Mouse (Mus musculus): Measurements from ENCODE around the gene Hist1h2bb. TPM values are rescaled to one million over a fixed set of nuclear protein-coding genes. Genes with fewer than 3 reads are reported as not detected.

Hist1h2bb gene
- total RNA-seq, 2 experiments from 2014 or later: 15.7 to 19.5 TPM

DNA sequence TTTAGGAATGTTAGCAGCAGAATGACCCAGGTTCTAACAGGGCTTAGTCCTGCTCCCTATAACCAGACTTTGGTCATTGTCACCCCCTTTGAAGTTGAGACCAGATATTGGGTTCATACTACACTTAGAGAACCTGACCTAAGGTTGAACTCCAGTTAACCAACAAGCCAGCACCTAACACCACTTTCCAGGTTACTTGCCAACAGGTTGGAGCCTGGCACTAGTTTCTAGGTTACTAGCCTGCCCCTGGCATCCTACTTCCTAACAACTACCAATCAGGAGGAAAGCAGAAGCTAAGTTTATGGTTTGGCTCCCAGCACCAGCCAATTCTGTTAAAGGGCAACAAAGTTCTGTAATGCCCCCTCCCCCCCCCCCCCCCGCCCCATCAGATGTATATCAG lies 21.3 kb upstream of the Hist1h2bb start:
- no peak for DNase-seq (ENCODE audit: low spot score in 2 of 2)

DNA sequence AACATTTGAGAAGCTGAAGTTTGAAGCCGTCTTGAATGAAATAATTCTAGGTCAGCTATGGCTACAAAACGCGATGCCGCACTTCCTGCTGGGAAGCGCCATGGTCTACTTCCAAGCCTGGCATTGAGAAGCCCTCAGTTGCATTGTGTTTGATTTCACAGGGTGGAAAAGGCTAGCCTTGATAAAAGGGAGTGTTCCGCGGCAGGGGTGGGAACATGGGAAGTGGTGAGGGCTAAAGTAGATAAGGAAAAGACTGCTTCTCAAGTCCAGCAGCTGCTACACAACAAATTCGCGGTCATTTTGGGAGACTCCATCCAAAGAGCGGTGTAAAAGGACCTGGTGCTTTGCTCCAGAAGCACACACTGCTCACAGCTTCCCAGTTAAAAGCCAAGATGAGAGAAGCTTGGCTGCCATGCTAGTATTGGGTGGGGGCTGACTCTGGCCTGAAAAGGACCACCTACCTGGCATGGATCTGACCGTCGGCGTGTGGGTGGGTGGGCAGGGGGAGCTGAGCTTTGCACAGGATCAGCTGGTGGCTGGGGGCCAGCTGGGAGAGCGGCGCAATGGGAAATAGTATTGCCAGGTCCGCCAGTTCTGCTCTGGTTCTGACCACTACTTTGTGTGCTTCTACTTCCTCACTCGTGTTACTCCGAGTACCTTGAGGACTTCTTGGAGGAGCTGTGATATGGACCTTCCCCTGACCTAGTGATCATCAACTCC lies 17.9 kb upstream of the Hist1h2bb start:
- DNase-seq (ENCODE audit: low spot score in 2 of 2): no peak

DNA sequence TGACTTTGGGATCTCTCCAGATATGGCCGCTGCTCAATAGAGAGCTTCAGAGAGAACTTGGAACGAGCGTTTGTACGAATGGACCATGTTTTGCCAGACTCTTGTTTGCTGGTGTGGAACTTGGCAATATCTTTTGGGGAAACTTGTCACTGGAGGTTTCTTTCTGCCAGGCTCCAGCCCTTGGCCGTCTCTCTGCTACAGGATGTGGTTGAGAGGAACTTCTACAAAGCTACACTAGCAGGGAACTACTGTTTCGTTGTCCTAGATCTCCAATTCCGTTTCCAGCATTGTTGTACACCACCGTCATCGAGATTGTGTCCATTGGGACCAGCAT lies 17.4 kb upstream of the Hist1h2bb start:
- no peak for DNase-seq (ENCODE audit: low spot score in 2 of 2)

DNA sequence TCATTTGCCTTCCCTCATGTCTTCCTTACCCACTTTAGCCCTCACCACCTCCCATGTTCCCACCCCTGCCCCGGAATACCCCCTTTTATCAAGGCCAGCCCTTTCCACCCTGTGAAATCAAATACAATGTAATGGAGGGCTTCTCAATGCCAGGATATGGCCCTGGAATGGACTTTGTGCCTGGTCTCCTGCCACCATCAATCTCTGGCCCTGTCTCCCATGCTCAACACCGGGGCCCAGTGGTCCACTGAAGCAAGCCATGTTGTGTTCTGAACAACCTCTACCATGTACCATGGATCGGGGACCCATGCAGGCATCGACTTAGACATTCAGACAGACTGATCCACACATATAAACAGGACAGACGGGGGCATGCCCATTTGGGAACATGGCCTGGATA lies 16.8 kb upstream of the Hist1h2bb start:
- no peak for DNase-seq (ENCODE audit: low spot score in 2 of 2)

DNA sequence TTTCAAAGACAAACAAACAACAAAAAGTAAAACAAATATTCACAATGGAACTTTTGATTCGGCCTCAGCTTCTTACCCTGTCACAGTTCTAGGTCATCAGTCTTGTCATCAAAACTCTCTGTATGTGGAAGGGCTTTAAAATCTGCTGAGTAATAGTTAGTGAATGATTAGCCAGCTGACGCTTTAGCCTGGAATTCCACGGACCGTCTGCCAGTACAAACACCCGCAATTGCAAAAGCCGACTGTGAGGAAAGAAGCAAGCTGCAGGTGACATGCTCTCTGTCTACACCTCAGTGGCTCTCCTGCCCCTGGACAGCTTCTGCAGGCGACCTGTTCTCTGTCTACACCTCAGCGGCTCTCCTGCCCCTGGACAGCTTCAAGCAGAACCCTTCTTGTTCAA lies 16.1 kb upstream of the Hist1h2bb start:
- DNase-seq (ENCODE audit: low spot score in 2 of 2): no peak

DNA sequence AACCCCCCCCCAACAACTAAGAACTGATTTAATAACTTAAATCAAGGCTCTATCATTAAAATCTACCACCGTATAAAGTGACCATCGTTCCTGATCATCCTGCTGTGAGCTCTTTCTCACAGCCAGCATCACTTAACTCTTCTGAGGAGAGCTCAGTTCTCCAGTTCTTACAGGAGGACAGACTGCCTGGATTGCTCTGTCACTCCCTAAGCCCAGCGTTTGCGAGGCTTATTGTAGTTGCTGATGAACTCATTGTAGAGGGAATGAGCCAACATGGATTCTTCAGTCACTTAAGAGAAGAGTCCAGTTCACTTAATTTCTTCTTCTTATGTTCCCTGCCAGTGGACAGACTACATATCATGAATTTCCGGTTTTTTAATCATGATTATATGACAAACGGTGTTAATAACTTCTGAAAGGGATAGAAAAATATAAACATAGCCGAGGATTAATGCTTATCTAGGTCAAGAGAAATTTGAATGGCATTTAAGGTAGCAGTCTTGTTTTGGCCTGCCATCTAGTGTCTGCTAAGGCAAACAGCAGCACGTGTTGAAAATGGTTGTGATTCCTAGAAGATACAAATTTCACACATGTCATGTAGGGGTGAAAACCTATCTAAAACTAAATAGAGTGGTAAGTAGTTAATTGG lies 14.3 kb upstream of the Hist1h2bb start:
- peak in 1 of 2 experiments; percentile 66 for DNase-seq (ENCODE audit: low spot score in 2 of 2)

DNA sequence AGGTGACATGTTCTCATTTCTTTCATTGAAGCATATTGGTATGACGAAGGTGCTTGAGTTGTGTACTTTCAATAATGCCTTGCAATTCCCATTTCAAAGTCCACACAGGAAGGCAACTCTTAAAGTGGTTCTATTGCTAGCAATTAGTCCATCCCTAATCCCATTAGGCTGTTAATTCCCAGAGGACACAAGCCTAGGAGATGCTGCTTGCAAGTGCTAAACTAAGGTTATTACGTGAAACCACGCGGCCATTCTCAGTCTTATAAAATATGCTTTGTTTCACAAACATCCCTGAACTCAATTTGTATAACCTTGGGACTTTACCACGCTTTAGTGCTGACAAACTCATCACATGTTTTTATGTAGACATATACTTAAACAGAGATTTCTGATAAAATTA lies 9.4 kb upstream of the Hist1h2bb start:
- no peak for DNase-seq (ENCODE audit: low spot score in 2 of 2)

DNA sequence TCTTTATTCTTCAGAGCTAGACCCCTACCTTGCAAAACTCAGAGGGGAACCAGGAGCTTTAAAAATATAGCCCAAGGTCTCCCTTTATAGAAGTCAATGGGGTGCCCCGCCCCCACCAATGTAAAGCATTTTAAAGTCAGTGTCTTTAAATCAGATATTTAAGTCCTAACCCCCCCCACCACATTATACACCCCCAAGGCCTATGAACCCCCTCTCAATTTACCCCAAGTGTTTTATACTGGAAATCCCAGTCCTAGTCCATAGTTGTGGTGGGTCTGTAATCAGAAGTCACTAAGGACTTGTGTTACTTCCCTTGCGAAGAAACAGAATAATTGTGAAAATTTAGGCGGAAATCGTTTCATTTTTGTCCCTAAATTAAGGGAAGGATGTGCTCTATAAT lies 8.5 kb upstream of the Hist1h2bb start:
- no peak for DNase-seq (ENCODE audit: low spot score in 2 of 2)

DNA sequence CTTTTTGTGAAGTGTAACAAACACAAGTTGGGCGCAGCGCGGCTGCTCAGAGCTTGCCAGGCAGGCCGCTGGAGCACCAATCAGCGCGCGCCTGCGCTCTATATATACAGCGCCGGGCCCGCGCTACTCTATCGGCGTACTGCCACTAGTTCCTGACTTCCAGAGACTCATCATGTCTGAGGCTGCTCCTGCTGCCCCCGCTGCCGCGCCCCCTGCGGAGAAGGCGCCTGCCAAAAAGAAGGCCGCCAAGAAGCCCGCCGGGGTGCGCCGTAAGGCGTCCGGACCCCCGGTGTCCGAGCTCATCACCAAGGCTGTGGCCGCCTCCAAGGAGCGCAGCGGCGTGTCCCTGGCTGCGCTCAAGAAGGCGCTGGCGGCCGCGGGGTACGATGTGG lies 7.9 kb upstream of the Hist1h2bb start, which contains the start of gene Hist1h1c:
Gene Hist1h1c, plus strand, starts transcription at position 132 of the 392 bp plus-strand sequence.
- peak; percentile 76 to 89 for DNase-seq (ENCODE audit: low spot score in 2 of 2)

DNA sequence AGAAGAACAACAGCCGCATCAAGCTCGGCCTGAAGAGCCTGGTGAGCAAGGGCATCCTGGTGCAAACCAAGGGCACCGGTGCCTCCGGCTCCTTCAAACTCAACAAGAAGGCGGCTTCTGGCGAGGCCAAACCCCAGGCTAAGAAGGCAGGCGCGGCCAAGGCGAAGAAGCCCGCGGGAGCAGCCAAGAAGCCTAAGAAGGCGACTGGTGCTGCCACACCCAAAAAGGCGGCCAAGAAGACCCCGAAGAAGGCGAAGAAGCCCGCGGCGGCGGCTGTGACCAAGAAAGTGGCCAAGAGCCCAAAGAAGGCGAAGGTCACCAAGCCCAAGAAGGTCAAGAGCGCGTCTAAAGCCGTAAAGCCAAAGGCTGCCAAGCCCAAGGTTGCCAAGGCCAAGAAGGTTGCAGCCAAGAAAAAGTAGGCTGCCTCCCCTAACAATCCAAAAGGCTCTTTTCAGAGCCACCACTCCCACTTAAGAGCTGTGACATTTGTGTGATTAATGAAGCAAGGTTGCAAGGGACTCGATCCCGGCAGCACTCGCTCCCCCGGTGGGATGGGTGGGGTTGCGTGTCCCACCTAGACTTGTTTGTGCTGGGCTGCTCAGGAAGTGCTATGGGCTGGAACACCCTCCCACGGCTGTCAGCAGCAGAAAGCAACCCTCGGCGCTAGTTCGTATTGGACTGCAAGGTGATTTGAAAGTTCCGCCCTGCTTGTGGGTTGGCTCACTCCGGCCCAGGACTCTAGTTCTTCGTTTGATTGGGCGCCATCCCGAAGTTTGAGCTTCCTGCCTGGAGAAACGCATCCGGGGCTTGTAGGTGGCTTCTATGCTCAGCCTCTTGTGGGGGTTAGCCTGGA lies 7.2 kb upstream of the Hist1h2bb start:
- DNase-seq (ENCODE audit: low spot score in 2 of 2): peak; percentile 94 to 98

DNA sequence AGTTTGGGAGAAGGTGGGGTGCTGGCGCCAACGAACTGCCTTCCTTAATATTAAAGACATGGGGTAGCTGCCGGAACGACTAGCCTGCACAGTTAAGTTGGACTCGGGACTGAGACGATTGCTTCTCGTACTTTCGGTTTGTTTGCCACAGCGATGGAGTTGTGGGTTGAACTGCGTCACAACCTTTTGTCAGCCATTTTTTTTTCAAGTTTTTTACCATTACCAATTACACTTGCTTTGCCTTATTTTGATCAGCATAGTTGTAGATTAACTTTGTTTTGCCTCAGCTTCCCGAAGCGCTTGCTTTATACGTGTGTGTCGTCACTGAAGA lies 6.6 kb upstream of the Hist1h2bb start:
- no peak for DNase-seq (ENCODE audit: low spot score in 2 of 2)

DNA sequence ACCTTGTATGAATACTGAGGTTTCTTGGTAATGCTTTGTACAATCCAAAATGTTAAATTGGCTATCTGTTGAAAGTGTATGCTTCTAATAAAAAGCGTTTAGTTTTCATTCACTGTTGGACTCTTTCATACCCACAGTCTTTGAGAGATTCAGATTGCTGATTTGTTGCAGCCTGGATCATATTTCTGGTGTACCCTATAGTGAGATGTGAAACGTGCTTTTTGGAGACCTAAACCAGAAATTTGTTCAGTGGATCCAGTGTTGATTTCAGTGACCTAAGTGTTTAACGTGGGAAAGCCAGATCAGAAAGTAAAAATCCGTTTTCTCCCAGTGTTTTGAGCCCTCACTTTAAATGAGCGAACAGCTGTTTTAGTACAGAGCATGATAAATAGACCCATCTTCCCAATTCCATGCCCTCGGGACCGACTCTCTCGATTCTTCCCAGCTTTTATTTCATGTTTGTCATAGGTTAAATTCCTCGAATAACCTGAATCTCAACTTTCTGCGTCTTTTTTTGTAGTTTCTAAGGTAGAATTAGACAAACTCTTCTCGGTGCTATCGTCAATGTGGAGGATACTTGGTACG lies 6.2 kb upstream of the Hist1h2bb start:
- no peak for DNase-seq (ENCODE audit: low spot score in 2 of 2)

DNA sequence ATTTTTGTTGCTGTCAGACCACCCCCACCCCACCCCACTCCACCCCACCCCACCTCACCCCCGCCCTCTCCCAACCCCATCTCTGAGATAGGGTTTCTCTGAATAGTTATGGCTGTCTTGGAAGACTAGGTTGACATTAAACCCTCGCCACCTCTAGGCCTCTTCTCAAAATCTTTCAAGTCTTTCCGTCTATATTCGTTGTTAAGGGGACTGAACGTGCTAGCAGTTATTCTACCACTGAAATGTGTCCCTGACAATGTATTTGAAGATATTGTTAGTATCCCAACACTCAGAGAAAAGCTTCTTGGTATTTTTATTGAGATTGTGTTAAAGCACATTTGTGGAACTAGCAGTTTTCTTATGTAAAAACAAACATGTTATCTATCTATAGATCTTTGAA lies 5.6 kb upstream of the Hist1h2bb start:
- no peak for DNase-seq (ENCODE audit: low spot score in 2 of 2)

DNA sequence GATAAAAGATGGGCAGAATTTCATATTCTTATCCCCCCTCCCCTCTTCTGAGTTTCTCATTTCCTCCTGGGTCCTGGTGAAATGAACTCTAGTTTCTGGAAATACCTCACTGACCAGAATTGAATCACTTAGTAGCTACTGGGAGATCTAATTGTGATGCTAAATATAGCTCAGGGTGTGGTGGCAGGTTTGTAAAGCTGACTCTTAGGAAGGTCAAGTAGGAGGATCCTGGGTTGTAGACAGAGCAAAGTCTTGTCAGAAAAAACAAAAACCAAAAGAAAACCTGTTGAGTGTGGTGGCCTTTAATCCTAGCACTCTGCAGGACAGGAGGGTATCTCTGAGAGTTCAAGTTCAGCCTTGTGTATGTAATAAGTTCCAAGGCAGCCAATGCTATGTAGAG lies 4.5 kb upstream of the Hist1h2bb start:
- no peak for DNase-seq (ENCODE audit: low spot score in 2 of 2)

DNA sequence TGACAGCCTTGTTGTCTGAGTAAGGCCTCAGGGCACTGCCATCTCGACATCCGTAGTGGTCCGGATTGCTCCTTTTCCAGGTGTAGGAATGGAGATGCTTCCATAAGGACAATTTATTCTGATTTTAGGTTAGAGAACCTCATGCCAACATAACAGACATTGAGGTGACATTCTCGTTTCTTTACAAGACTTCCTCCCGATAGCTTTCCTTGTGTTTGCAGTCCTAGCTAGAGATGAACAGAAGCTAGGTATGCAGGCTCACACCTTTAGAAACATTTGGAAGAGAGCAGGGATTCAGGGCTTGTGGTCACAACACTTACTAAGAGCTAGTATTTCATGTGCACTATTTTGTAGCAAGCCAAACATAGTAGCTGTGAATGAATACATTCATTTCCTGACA lies 3.3 kb upstream of the Hist1h2bb start:
- DNase-seq (ENCODE audit: low spot score in 2 of 2): no peak

DNA sequence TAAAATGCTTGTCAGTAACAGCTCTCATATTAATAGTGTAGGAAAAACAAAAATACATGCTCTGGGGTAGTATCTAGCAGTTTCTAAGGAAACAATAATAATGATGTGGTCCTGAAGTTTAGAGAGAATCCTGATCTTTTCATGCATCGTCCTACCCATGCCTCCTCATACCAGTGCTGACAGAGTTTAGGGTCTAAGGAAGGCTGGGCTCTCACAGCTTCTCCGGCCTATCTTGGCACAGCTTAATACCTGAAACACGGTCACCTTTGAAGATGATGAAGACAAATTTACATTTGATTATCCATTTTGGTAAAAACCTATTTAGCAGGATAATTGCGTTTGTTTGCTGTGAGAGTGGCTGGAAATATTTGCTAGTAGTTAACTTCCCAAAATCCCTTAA lies 2.6 kb upstream of the Hist1h2bb start:
- DNase-seq (ENCODE audit: low spot score in 2 of 2): no peak

DNA sequence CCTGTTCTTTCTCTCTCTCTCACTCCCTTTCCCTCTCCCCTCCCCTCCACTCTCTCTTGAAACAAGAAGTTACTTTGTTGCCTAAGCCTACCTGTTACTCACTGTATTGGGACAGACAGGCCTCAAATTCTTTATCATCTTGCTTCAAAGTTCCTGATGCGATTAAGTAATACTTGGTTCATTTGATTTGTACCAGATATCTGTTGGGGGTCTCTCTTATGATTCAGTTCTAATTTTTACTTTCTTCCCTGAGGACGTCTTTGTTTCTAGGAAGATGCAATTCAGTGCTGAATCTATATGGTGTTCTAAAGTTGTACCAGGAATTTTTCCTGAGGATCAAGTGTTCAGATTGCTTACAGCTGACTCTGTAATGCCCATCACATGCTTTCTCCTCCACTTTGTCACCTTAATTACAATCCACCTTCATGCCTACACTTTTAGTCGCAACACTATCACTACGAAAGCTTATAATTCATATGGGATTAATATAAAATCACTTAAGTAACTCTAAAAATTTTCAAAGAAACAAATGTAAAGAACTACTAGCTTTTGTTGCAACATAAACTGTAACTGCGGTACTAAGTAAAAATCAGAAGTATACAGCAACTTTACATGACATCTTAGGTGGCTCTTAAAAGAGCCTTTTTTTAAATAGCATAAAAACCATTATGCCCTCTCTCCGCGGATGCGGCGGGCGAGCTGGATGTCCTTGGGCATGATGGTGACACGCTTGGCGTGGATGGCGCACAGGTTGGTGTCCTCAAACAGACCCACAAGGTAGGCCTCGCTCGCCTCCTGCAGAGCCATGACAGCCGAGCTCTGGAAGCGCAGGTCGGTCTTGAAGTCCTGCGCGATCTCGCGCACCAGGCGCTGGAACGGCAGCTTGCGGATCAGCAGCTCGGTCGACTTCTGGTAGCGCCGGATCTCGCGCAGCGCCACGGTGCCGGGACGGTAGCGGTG lies 1.8 kb upstream of the Hist1h2bb start:
- no peak for DNase-seq (ENCODE audit: low spot score in 2 of 2)

DNA sequence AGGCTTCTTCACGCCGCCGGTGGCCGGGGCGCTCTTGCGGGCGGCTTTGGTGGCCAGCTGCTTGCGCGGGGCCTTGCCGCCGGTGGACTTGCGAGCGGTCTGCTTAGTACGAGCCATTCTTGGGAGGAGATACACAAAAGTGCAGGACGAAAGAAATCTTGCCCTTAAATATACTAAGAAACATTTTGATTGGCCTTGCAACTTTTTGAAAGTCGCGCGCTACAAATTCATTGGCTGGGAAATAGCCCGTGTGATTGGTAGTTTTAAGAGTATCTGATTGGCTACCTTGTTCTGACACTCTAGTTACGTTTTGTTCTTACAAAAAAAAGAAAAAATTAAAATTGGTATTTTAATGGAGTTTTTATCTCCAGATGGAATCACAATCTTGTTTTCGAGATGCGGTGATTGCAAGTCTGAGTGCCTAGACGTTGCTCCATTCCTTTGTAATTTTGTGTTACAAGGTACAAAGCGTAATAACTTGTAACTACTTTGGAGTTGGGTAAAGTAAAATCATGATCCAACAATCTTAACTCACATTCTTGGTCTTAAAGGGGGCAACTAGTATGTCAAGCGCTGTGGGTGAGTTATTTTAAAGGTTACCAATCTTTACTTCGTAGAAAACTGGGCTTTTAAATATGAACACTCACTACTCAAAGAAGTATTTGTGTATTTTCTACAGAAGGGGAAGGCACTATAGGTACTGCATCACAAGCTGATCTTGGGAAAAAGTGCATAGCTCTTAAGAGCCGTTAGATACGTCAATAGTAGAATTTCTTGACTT lies 963 bp upstream of the Hist1h2bb start, which contains the start of gene Hist1h3c:
Gene Hist1h3c, minus strand, starts transcription at position 222 of the 781 bp plus-strand sequence.
- DNase-seq (ENCODE audit: low spot score in 2 of 2): peak; percentile 64 to 92

DNA sequence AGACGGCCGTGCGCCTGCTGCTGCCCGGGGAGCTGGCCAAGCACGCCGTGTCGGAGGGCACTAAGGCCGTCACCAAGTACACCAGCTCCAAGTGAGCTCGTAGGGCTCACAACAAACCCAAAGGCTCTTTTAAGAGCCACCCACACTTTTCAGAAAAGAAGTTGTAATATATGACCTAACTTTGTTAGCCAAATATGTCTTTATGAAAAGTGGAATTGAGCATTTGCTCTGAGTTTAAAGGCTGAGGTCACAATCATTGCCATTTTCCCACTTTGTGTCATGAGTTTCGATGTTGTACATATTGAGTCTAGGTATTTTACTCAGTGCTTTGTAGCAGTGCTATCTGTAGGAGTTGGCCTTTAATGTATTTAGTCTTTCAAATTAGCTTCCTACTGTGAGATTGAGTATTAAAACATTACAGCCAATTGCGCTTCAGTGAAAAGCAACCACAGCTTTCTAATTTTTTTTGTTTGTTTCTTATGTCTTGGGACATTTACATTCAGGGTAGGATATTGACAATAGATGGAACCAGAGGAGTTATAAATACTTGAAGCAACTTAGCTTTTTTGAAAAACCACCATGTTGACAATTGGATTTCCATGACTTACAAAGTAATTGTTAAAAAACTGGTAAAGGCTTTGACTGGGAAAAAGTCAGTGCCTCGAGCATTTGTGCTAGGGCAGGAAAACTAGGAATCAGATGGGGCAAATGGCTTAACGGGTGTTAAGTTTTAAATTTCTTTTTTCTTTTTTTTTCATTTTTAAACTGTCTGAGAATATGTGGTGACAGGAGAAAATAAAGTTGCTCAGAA lies 752 bp downstream of the Hist1h2bb start:
- DNase-seq (ENCODE audit: low spot score in 2 of 2): no peak
